Mouse (Mus musculus) midbrain, embryonic 12.5 days (tissue): ENCODE data around the gene Tiam2. TPM values are rescaled to one million over a fixed set of nuclear protein-coding genes. Genes with fewer than 3 reads are reported as not detected.
"Not testable (repeated sequence)": the region's sequence is repeated elsewhere in the genome, so short reads cannot be mapped to it uniquely, and the experiment has no call there.

Experiments
- ATAC-seq: fragments of 200-750 bp; cut with Nextera tagmentation; 2 replicates; pipeline ENCODE4 v1.8.0; 2017; ENCODE audit warnings: low read depth, moderate TSS enrichment, moderate library complexity; ENCODE audit not compliant: low FRiP score
- H3K27ac ChIP-seq: fragments of 300-500 bp; sonication (generic); replicated peaks from 2 replicates; pipeline ENCODE4 v1.5.1; 2016; ENCODE audit warnings: mild to moderate bottlenecking
- H3K27me3 ChIP-seq: fragments of 300-500 bp; sonication (generic); 2 replicates; pipeline ENCODE4 v1.6.1; 2016; ENCODE audit warnings: mild to moderate bottlenecking
- H3K36me3 ChIP-seq: fragments of 300-500 bp; sonication (generic); 2 replicates; pipeline ENCODE4 v1.6.1; 2016
- H3K4me1 ChIP-seq: fragments of 300-500 bp; sonication (generic); 2 replicates; pipeline ENCODE4 v1.6.1; 2016
- H3K4me2 ChIP-seq: fragments of 300-500 bp; sonication (generic); replicated peaks from 2 replicates; pipeline ENCODE4 v1.6.1; 2016; ENCODE audit warnings: mild to moderate bottlenecking, moderate library complexity
- H3K4me3 ChIP-seq: fragments of 300-500 bp; sonication (generic); 2 replicates; pipeline ENCODE4 v1.5.1; 2016; ENCODE audit warnings: mild to moderate bottlenecking
- H3K9ac ChIP-seq: fragments of 300-500 bp; sonication (generic); replicated peaks from 2 replicates; pipeline ENCODE4 v1.6.1; 2016; ENCODE audit warnings: mild to moderate bottlenecking, moderate library complexity
- H3K9me3 ChIP-seq: fragments of 300-500 bp; sonication (generic); 2 replicates; pipeline ENCODE4 v1.6.1; 2016; ENCODE audit warnings: mild to moderate bottlenecking
- WGBS: fragments of 180-500 bp; shearing (Covaris S2); methylation state at CpG from one replicate; pipeline ENCODE4 v1.1.7; 2016; 5-methylcytosine and 5-hydroxymethylcytosine counted together
- polyA plus RNA-seq: library from polyadenylated mRNA; unstranded; fragments of >200 nt; fragmentation: Nextera tagmentation; extraction: Ambion mirVana; gene quantifications from 2 replicates; pipeline ENCODE4 v1.2.1, GENCODE M21; 2016

Tiam2 gene
- polyA plus RNA-seq, 1 experiment from 2014 or later = 5.1 TPM

DNA sequence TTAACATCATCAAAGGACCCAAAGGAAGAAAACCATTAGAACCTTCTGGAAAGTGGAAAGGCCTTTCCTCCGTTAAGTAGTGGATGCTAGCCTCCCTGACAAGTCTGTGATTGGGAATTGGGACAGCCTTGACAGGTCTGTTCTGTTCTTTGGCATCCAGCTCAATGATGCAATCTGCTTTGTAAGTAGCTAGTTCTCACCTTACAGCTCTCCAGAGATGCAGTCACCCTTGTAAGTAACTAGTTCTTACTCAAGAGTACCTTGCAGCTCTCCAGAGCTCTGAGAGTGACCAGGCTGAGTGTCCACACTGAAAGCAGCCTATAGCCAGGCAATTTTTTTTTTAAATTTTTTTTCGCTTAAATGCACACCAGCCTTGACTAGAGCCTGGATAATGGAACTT lies 21.4 kb downstream of the Tiam2 start:
- H3K4me2 ChIP-seq = no peak overlapping the region
- H3K4me3 ChIP-seq = no peak overlapping the region
- 83% methylated on average over 2 of the region's 2 CpGs for WGBS
- H3K9ac ChIP-seq = no peak overlapping the region
- no peaks in the 10 kb centered on the region for H3K9me3 ChIP-seq
- H3K4me1 ChIP-seq = peaks cover 8% of the 10 kb centered on the region; the same call in 1 of the 2 replicates
- H3K36me3 ChIP-seq = no peaks in the 10 kb centered on the region
- H3K27me3 ChIP-seq = no peaks in the 10 kb centered on the region
- H3K27ac ChIP-seq = no peak overlapping the region
- no peak for ATAC-seq

DNA sequence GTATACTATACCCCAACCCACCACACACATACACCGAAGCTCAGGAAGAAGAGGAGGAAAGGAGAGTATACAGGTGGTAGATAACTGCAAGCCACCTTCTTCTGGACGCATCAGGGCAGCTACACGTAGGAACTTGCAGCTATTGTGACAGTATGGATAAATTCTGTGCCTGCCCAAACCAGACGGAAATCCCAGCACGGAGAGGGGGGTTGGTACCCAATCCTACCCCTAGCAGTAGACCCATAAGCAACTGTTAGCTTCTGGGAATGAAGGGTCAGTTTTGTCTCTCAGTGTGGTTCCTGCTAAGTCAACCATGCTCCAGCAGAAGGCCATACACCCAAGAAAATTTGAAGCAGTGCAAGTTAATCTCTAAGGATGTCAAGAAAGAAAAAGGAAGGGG lies 23.0 kb downstream of the Tiam2 start:
- Histone ChIP-seq H3K4me3 (no peak overlapping the region), H3K27me3 (no peaks in the 10 kb centered on the region), H3K9me3 (no peaks in the 10 kb centered on the region), H3K9ac (no peak overlapping the region), H3K4me1 (peaks cover 8% of the 10 kb centered on the region; the same call in 1 of the 2 replicates), H3K27ac (no peak overlapping the region), H3K36me3 (no peaks in the 10 kb centered on the region), H3K4me2 (no peak overlapping the region)
- 87% methylated on average over 5 of the region's 5 CpGs for WGBS
- no peak for ATAC-seq

DNA sequence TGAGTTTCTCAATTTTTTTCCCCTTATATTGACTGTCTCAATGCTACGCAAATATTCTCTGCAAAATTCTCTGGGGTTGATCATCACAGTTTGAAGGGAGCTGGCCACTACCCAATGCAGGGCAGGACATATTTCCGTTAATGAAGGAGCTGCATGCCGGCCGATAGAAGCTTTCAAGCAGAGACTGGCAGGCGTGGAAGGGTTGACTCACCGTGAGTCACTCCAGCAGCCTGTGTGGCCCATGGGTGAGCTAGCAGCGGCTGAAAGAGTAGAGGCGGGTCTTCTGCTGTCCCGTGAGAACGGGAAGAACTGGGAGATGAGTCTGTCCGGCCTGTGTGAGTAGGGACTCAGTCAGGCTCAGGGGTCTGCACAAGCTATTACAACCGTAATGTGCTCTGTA lies 23.6 kb downstream of the Tiam2 start:
- H3K36me3 ChIP-seq = no peaks in the 10 kb centered on the region
- no peak overlapping the region for H3K4me2 ChIP-seq
- H3K27ac ChIP-seq = no peak overlapping the region
- H3K9ac ChIP-seq = no peak overlapping the region
- peaks cover 6% of the 10 kb centered on the region; the same call in 1 of the 2 replicates for H3K4me1 ChIP-seq
- WGBS = 85% methylated on average over 12 of the region's 12 CpGs
- no peak for ATAC-seq
- H3K4me3 ChIP-seq = no peak overlapping the region
- H3K27me3 ChIP-seq = no peaks in the 10 kb centered on the region
- no peaks in the 10 kb centered on the region for H3K9me3 ChIP-seq

DNA sequence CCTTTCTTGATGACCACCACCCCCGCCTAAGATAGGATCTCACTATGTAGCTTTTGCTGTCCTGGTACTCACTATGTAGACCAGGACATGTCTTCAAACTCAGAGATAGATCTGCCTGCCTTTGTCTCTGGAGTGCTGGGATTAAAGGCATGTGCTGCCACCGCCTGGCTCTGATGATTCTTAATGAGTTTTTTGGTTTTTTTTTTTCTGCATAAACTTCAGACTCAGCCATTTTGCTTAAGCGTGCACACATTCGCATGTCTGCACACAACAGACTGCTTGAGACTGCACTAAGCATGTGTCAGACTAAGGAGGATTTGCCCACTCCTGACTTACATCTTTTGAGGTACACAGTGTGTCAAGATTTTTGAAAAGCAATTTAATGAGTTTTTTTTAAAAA lies 24.0 kb downstream of the Tiam2 start:
- Histone ChIP-seq H3K9ac (no peak overlapping the region), H3K36me3 (no peaks in the 10 kb centered on the region), H3K27me3 (no peaks in the 10 kb centered on the region), H3K9me3 (no peaks in the 10 kb centered on the region), H3K27ac (no peak overlapping the region), H3K4me3 (no peak overlapping the region), H3K4me1 (peaks cover 1% of the 10 kb centered on the region; the same call in 1 of the 2 replicates), H3K4me2 (no peak overlapping the region)
- WGBS = 84% methylated on average over 4 of the region's 4 CpGs
- ATAC-seq = no peak

DNA sequence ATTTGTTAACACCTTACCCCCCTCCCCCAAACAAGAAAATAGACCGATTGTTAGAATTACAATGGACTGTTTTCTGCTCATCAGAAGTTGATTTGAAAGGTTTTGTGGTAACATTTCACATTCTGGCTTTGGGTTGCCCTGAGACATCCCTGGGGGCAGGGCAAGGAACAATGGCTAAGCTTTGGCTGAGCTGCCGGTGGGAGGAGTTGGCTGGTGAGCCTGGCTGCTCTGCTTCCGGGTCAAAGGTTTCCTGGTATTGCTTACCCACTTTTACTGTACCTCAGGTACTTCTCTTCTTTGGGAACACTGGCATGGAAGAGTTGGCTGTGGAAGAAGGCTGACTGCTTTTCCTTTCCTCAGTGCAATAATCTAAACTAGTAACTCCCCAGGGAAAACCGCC lies 25.3 kb downstream of the Tiam2 start:
- H3K9me3 ChIP-seq = no peaks in the 10 kb centered on the region
- 67% methylated on average over 4 of the region's 4 CpGs for WGBS
- no peak overlapping the region for H3K9ac ChIP-seq
- no peaks in the 10 kb centered on the region for H3K27me3 ChIP-seq
- H3K36me3 ChIP-seq = no peaks in the 10 kb centered on the region
- ATAC-seq = no peak
- peaks cover 3% of the 10 kb centered on the region; the same call in 1 of the 2 replicates for H3K4me1 ChIP-seq
- H3K27ac ChIP-seq = no peak overlapping the region
- no peak overlapping the region for H3K4me3 ChIP-seq
- no peak overlapping the region for H3K4me2 ChIP-seq

DNA sequence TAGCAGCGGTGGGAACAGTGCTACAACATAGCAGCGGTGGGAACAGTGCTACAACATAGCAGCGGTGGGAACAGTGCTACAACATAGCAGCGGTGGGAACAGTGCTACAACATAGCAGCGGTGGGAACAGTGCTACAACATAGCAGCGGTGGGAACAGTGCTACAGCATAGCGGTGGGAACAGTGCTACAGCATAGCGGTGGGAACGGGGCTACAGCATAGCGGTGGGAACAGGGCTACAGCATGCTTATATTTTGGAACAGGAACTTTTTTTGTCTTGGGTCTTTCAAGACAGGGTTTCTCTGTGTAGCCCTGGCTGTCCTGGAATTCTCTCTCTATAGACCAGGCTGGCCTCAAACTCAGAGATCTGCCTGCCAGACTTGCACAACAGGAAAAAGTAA lies 26.8 kb downstream of the Tiam2 start:
- not testable (repeated sequence) for ATAC-seq

DNA sequence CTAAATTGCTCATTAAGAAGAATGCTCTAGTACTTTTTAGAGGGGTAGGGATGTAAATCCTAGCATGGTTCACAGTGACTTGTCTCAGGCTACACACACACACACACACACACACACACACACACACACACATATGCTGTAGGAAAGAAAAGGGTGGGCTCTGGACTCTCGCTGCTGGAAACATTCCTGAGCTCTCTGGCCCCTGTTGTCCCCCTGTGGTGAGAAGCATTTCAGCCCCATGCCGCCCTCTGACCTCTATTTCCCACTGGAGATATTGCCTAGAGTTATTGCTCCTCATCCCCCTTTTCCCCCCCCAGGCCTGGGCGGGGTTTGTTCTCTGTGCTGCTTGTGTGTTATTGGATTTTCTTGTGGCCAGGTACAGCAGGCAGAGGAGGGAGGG lies 28.5 kb downstream of the Tiam2 start:
- WGBS = 74% methylated on average over 3 of the region's 3 CpGs
- no peak for ATAC-seq
- Histone ChIP-seq H3K4me2 (no peak overlapping the region), H3K27ac (no peak overlapping the region), H3K27me3 (no peaks in the 10 kb centered on the region), H3K4me1 (peaks cover 3% of the 10 kb centered on the region; the same call in 1 of the 2 replicates), H3K9me3 (no peaks in the 10 kb centered on the region), H3K9ac (no peak overlapping the region), H3K4me3 (no peak overlapping the region), H3K36me3 (no peaks in the 10 kb centered on the region)

More for the DNA sequence above, 26.8 kb downstream of the Tiam2 start:
- not testable (repeated sequence) for H3K4me3 ChIP-seq, H3K4me2 ChIP-seq, H3K27ac ChIP-seq, H3K27me3 ChIP-seq, H3K36me3 ChIP-seq, H3K9ac ChIP-seq, H3K9me3 ChIP-seq, H3K4me1 ChIP-seq
- WGBS = 93% methylated on average over 10 of the region's 10 CpGs

DNA sequence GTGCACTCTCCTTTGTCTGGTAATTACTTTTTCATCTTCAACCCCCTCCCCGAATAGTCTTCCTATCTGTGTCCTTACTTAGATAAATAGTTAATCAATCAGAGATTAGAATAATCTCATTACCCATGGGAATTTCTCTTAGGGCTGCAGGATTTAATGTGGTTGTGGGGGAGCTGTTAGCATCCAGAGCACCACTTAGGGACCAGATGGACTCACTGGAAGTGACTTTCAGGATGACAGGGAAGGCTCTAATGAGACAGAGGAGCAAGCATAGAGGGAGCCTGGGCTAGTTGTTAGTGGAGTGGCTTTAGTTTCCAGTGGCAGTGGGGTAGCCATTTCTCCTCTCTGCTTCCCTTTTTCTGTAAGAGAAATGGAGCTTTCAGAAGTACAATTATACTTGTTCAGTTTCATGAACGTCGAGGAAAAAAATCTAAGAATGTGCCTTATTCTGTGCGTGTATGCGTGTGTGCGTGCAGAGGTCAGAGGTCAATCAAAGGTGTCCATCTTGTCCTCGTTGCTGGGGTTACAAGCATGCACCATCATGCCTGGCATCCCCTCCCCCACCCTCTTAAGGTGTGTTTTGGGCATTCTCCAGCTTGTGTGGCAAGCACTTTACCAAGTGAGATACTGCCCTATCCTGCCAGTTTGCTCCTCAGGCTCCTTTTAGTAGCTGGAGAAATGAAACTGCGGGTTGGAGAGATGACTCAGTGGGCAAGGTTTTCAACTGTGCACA lies 30.4 kb downstream of the Tiam2 start:
- H3K36me3 ChIP-seq = no peaks in the 10 kb centered on the region
- ATAC-seq = 0 out of 2 replicates have a peak, but pooled peaks have one; percentile 76
- no peak overlapping the region for H3K4me3 ChIP-seq
- no peak overlapping the region for H3K9ac ChIP-seq
- no peak overlapping the region for H3K4me2 ChIP-seq
- H3K27ac ChIP-seq = peak overlapping the region; percentile 52; the same call in 1 of the 2 replicates
- WGBS = 79% methylated on average over 8 of the region's 8 CpGs
- peaks cover 3% of the 10 kb centered on the region; the same call in 1 of the 2 replicates for H3K4me1 ChIP-seq
- no peaks in the 10 kb centered on the region for H3K9me3 ChIP-seq
- H3K27me3 ChIP-seq = no peaks in the 10 kb centered on the region

DNA sequence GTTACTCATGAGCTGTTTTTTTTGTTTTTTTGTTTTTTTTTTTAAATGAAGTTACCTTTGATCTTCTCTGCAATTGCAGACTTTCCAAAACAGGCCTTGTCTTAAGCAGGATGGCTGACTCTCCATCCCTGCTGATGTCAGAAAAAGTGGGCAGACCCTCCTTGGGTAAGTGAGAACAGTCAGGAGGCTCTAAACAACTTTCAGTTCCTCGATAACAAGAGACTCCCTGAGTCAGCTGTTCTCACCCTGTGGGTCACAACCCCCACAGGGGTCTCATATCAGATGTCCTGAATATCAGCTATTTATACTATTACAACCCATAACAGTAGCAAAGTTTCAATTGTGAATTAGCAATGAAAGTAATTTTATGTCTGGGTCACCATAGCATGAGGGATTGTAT lies 33.9 kb downstream of the Tiam2 start:
- Histone ChIP-seq H3K4me3 (no peak overlapping the region), H3K27ac (no peak overlapping the region), H3K9me3 (no peaks in the 10 kb centered on the region), H3K4me2 (no peak overlapping the region), H3K9ac (no peak overlapping the region), H3K27me3 (no peaks in the 10 kb centered on the region), H3K4me1 (peaks cover 3% of the 10 kb centered on the region; the same call in 1 of the 2 replicates), H3K36me3 (no peaks in the 10 kb centered on the region)
- no peak for ATAC-seq
- WGBS = 24% methylated on average over 1 of the region's 1 CpGs

DNA sequence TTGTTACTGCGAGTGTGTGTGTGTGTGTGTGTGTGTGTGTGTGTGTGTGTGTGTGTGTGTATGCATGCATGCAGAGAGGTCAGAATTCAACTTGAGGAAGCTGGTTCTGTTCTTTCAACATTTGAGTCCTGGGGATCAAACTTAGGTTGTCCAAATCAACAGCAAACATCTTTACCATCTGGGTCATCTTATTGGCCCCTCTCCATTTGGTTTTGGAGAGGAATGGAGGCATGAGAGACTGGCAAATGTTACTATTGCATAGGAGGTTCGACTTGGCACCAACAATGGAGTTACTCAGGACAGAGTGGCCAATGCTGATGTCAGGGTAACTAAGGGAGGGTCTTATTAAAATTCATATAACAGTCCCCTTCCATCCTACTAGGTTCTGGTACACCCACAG lies 35.4 kb downstream of the Tiam2 start:
- H3K4me2 ChIP-seq = no peak overlapping the region
- no peaks in the 10 kb centered on the region for H3K4me1 ChIP-seq
- 84% methylated on average over 2 of the region's 2 CpGs for WGBS
- H3K4me3 ChIP-seq = no peak overlapping the region
- no peaks in the 10 kb centered on the region for H3K27me3 ChIP-seq
- ATAC-seq = no peak
- no peak overlapping the region for H3K27ac ChIP-seq
- H3K36me3 ChIP-seq = no peaks in the 10 kb centered on the region
- no peaks in the 10 kb centered on the region for H3K9me3 ChIP-seq
- no peak overlapping the region for H3K9ac ChIP-seq

DNA sequence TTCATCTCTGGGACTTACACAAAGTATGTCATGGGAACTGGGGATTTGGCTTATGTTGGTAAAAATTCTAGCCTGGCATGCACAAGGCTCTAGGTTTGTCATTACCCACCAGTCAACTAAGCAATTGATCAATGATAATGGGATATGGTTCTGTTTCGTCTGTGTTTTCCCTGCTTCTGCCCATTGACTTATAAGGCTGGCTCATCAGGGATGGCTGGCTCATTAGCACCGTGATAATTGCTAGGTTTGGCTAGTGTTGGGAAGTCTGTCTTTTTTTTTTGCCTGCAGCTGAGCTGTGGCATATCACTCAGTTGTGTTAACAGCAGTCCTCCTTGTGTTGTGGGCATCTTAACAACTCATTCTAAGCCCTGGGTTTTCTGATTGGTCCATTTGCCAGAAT lies 36.8 kb downstream of the Tiam2 start:
- Histone ChIP-seq H3K9me3 (no peaks in the 10 kb centered on the region), H3K27ac (no peak overlapping the region), H3K4me2 (no peak overlapping the region), H3K4me1 (no peaks in the 10 kb centered on the region), H3K36me3 (no peaks in the 10 kb centered on the region), H3K9ac (no peak overlapping the region), H3K27me3 (no peaks in the 10 kb centered on the region), H3K4me3 (no peak overlapping the region)
- WGBS = 87% methylated on average over 2 of the region's 2 CpGs
- ATAC-seq = no peak

DNA sequence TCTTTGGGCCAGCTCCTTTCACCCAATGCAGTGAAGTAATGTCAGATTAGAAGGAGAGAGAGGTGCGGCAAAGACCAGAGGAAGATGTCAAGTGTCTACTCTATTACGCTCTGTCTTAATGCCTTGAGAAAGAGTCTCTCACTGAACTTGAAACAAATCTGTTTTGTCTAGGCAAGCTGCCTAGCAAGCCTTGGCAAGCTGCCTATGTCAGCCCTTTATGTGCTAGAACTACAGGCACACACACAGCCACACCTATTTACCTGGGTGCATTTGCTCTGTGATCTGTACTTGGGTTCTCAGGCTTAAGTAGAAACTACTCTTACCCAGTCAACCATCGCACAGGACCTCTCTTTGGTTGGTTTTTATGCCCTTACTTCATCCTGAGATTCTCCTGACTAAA lies 40.4 kb downstream of the Tiam2 start:
- Histone ChIP-seq H3K27ac (no peak overlapping the region), H3K4me3 (no peak overlapping the region), H3K36me3 (no peaks in the 10 kb centered on the region), H3K27me3 (no peaks in the 10 kb centered on the region), H3K4me1 (no peaks in the 10 kb centered on the region), H3K4me2 (no peak overlapping the region), H3K9me3 (no peaks in the 10 kb centered on the region), H3K9ac (no peak overlapping the region)
- 89% methylated on average over 3 of the region's 3 CpGs for WGBS
- no peak for ATAC-seq

DNA sequence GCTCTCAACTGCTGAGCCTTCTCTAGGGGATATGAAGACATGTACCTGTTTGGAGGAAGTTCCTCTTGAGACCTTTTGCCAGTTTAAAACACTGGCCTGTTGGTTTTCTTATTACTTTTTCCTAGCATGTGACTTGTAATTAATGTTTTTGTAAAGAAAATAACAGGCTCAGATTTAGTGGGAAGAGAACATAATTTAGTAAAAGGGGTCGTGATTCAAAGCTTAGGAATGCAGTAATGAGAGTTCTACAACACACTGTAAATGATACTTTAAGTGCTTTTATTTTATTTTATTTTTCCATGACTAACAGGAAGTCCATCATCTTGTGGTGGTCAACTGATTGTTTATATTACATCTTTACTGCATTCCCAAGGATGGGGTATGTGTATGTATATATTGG lies 42.0 kb downstream of the Tiam2 start:
- WGBS = 91% methylated on average over 1 of the region's 1 CpGs

More for the DNA sequence above, 42.0 kb downstream of the Tiam2 start:
- Histone ChIP-seq H3K9me3 (no peaks in the 10 kb centered on the region), H3K27ac (no peak overlapping the region), H3K36me3 (no peaks in the 10 kb centered on the region), H3K4me2 (no peak overlapping the region), H3K27me3 (no peaks in the 10 kb centered on the region), H3K9ac (no peak overlapping the region), H3K4me1 (no peaks in the 10 kb centered on the region), H3K4me3 (no peak overlapping the region)
- no peak for ATAC-seq
